Mouse (Mus musculus) heart, adult 2 months (tissue): Measurements from ENCODE around the gene Col15a1. TPM values are rescaled to one million over a fixed set of nuclear protein-coding genes. Genes with fewer than 3 reads are reported as not detected.

Experiments used
- DNase-seq, 2 experiments: peaks; one replicate each; pipeline ENCODE4 v3.0.0; 2021
- H3K27ac ChIP-seq: fragments of 200-600 bp; 2 replicates; pipeline ENCODE4 v1.8.1; 2022
- H3K27me3 ChIP-seq: fragments of 200-500 bp; 2 replicates; pipeline ENCODE4 v1.6.1; 2012; ENCODE audit warnings: mild to moderate bottlenecking, low read length, inconsistent platforms, mixed read lengths; ENCODE audit not compliant: control insufficient read depth, insufficient read depth
- H3K36me3 ChIP-seq: fragments of 200-500 bp; 2 replicates; pipeline ENCODE4 v1.6.1; 2012; ENCODE audit warnings: low read length, inconsistent platforms; ENCODE audit not compliant: control insufficient read depth, insufficient read depth
- H3K4me1 ChIP-seq: fragments of 200-500 bp; 2 replicates; pipeline ENCODE4 v1.6.1; 2011; ENCODE audit warnings: low read length; ENCODE audit not compliant: control insufficient read depth, insufficient read depth
- H3K4me3 ChIP-seq: fragments of 200-600 bp; 2 replicates; pipeline ENCODE4 v1.8.1; 2022
- H3K79me2 ChIP-seq: fragments of 200-500 bp; replicated peaks from 2 replicates; pipeline ENCODE4 v1.6.1; 2012; ENCODE audit warnings: mild to moderate bottlenecking, inconsistent platforms, low read length, moderate library complexity, mixed read lengths; ENCODE audit not compliant: control insufficient read depth, insufficient read depth
- H3K9ac ChIP-seq: fragments of 200-500 bp; 2 replicates; pipeline ENCODE4 v1.6.1; 2012; ENCODE audit warnings: low read depth, mild to moderate bottlenecking, control low read depth, inconsistent platforms, low read length, mixed read lengths
- CTCF ChIP-seq: fragments of 200-600 bp; IDR thresholded peaks from 2 replicates; pipeline ENCODE4 v1.8.1; 2022; ENCODE audit warnings: antibody characterized with exemption, mild to moderate bottlenecking, moderate library complexity
- EP300 ChIP-seq: fragments of 200-500 bp; IDR thresholded peaks from 2 replicates; pipeline ENCODE4 v1.6.1; 2011; ENCODE audit warnings: low read depth, low read length, control low read depth; ENCODE audit not compliant: insufficient read depth
- POLR2A ChIP-seq: fragments of 200-500 bp; IDR thresholded peaks from 2 replicates; pipeline ENCODE4 v1.6.1; 2011; ENCODE audit warnings: mild to moderate bottlenecking, low read depth, low read length, control low read depth; ENCODE audit not compliant: insufficient read depth
- WGBS: fragments of 180-500 bp; shearing (Covaris S2); methylation state at CpG from one replicate; pipeline ENCODE4 v1.1.7; 2018; 5-methylcytosine and 5-hydroxymethylcytosine counted together
- intact Hi-C: fragments of 180-260 bp; cut with DNase I; formaldehyde crosslinking; loops from one replicate; pipeline ENCODE4 v1.15.1; 2025
- long read RNA-seq: library from polyadenylated mRNA; stranded (forward); transcript quantifications from one replicate; pipeline ENCODE4 v2.0.0, GENCODE M21; 2021
- polyA plus RNA-seq: library from polyadenylated mRNA; depleted of rRNA; stranded (reverse); fragments of >200 nt; gene quantifications from 2 replicates; pipeline ENCODE4 v1.2.3, GENCODE M21; 2012; rRNA removed
- total RNA-seq, 2 experiments: library from RNA; stranded (reverse); gene quantifications; 2 replicates each; pipeline ENCODE4 v1.2.3; 2021

Col15a1 gene
- 10 to 100 TPM; 36.9 to 86.4 TPM for total RNA-seq
- polyA plus RNA-seq = 97.6 and 161 TPM in 2 replicates
- long read RNA-seq, full-length matches to known transcripts = 5 of 7 reads
- long read RNA-seq, partial matches to known transcripts = 2 of 7 reads
- long read RNA-seq, other reads (novel, unspliced or antisense) = 0 of 7 reads

GRCm38 (mm10) chr4:47207969-47208420 lies at the start of gene Col15a1:
Gene Col15a1, plus strand, starts transcription at chr4:47208161.
- Histone ChIP-seq H3K27me3 (0 out of 2 replicates have a peak, but pooled peaks cover 1% of the 10 kb centered on the region), H3K4me3 (peak within 1 kb of the TSS; percentile 50), H3K9ac (peak within 1 kb of the TSS; percentile 67), H3K4me1 (peaks cover 4% of the 10 kb centered on the region), H3K36me3 (no peaks in the 10 kb centered on the region), H3K79me2 (no peaks in the 10 kb centered on the region), H3K27ac (peak within 1 kb of the TSS; percentile 77)
- WGBS = under 1% methylated on average over 45 of the region's 45 CpGs
- DNase-seq = peak; percentile 52 to 53
- intact Hi-C loops = loop anchor here (2.0 kb wide), 2 partner anchors 19 to 79 kb away; no protein-coding TSS in a partner anchor
- TF ChIP-seq CTCF = no peak
- no peak; the same call in 1 of the 2 replicates for TF ChIP-seq POLR2A
- TF ChIP-seq EP300 = no peak

GRCm38 (mm10) chr4:47161103-47161755 lies 46.7 kb upstream of the Col15a1 start:
- no peaks in the 10 kb centered on the region for H3K79me2 ChIP-seq
- no peak overlapping the region for H3K4me3 ChIP-seq
- H3K9ac ChIP-seq = no peak overlapping the region
- H3K36me3 ChIP-seq = no peaks in the 10 kb centered on the region
- TF ChIP-seq POLR2A = no peak
- no peak for TF ChIP-seq EP300
- TF ChIP-seq CTCF = no peak
- 40% methylated on average over 3 of the region's 4 CpGs for WGBS
- H3K27me3 ChIP-seq = no peaks in the 10 kb centered on the region
- intact Hi-C loops = no loop called here
- H3K4me1 ChIP-seq = peaks cover 7% of the 10 kb centered on the region
- no peak for DNase-seq
- H3K27ac ChIP-seq = no peak overlapping the region

GRCm38 (mm10) chr4:47161756-47162587 lies 46.0 kb upstream of the Col15a1 start:
- Histone ChIP-seq H3K36me3 (no peaks in the 10 kb centered on the region), H3K4me1 (peaks cover 7% of the 10 kb centered on the region), H3K27me3 (no peaks in the 10 kb centered on the region), H3K27ac (peak overlapping the region; percentile 47; the same call in 1 of the 2 replicates), H3K79me2 (no peaks in the 10 kb centered on the region), H3K9ac (no peak overlapping the region), H3K4me3 (no peak overlapping the region)
- TF ChIP-seq CTCF (no peak), EP300 (0 out of 2 replicates have a peak, but pooled peaks have one; percentile 17)
- 44% methylated on average over 12 of the region's 12 CpGs for WGBS
- DNase-seq = no peak
- intact Hi-C loops = no loop called here

GRCm38 (mm10) chr4:47172314-47172713 lies 35.6 kb upstream of the Col15a1 start:
- intact Hi-C loops = no loop called here
- Histone ChIP-seq H3K4me1 (peaks cover 6% of the 10 kb centered on the region), H3K9ac (no peak overlapping the region), H3K4me3 (no peak overlapping the region), H3K36me3 (no peaks in the 10 kb centered on the region), H3K27me3 (no peaks in the 10 kb centered on the region), H3K79me2 (no peaks in the 10 kb centered on the region), H3K27ac (no peak overlapping the region)
- WGBS = 59% methylated on average over 1 of the region's 1 CpGs
- TF ChIP-seq EP300 (no peak), POLR2A (no peak), CTCF (no peak)
- DNase-seq = no peak

- no peak overlapping the region for H3K4me3 ChIP-seq
- TF ChIP-seq POLR2A = no peak
- TF ChIP-seq CTCF = no peak
- TF ChIP-seq EP300 = no peak
- H3K27ac ChIP-seq = peak overlapping the region; percentile 31; the same call in 1 of the 2 replicates
- H3K36me3 ChIP-seq = no peaks in the 10 kb centered on the region
- intact Hi-C loops = loop anchor here (5.0 kb wide), 3 partner anchors 40 to 60 kb away; no protein-coding TSS in a partner anchor
- no peak overlapping the region for H3K9ac ChIP-seq
- DNase-seq = no peak
- no peaks in the 10 kb centered on the region for H3K27me3 ChIP-seq
- H3K79me2 ChIP-seq = no peaks in the 10 kb centered on the region
- WGBS = 35% methylated on average over 8 of the region's 8 CpGs
- H3K4me1 ChIP-seq = peaks cover 13% of the 10 kb centered on the region
Measured at GRCm38 (mm10) chr4:47177101-47177500, 30.9 kb upstream of the Col15a1 start.
